Mouse (Mus musculus) midbrain, postnatal 0 days (tissue): ENCODE measurements at regions not wholly inside any gene's neighbourhood (a gene's known extent, or its start where the extent isn't known, plus 50 kb on each side); places are given as distances from the start of the nearest gene placed in this dataset.

Experiments
- ATAC-seq: fragments of 200-750 bp; cut with Nextera tagmentation; 2 replicates; pipeline ENCODE4 v1.8.0; 2017; ENCODE audit warnings: moderate number of reproducible peaks, mild to moderate bottlenecking, moderate TSS enrichment, moderate library complexity; ENCODE audit not compliant: low FRiP score
- DNase-seq: peaks from one replicate; pipeline ENCODE4 v3.0.0-alpha.2; 2015; ENCODE audit warnings: low spot score
- H3K27ac ChIP-seq: fragments of 300-500 bp; sonication (generic); 2 replicates; pipeline ENCODE4 v1.5.1; 2014; ENCODE audit warnings: low read depth, mild to moderate bottlenecking, low read length, mixed read lengths
- H3K27me3 ChIP-seq: fragments of 300-500 bp; sonication (generic); 2 replicates; pipeline ENCODE4 v1.6.1; 2014; ENCODE audit warnings: low read length, control low read depth, mixed read lengths; ENCODE audit not compliant: insufficient read depth
- H3K36me3 ChIP-seq: fragments of 300-500 bp; sonication (generic); 2 replicates; pipeline ENCODE4 v1.6.1; 2014; ENCODE audit warnings: low read length, control low read depth, mixed read lengths; ENCODE audit not compliant: insufficient read depth
- H3K4me1 ChIP-seq: fragments of 300-500 bp; sonication (generic); 2 replicates; pipeline ENCODE4 v1.6.1; 2014; ENCODE audit warnings: mild to moderate bottlenecking, control low read depth, antibody characterized with exemption, low read length, mixed read lengths; ENCODE audit not compliant: insufficient read depth
- H3K4me2 ChIP-seq: fragments of 300-500 bp; sonication (generic); 2 replicates; pipeline ENCODE4 v1.6.1; 2014; ENCODE audit warnings: low read depth, mild to moderate bottlenecking, low read length, mixed read lengths; ENCODE audit not compliant: poor library complexity, severe bottlenecking
- H3K4me3 ChIP-seq: fragments of 300-500 bp; sonication (generic); 2 replicates; pipeline ENCODE4 v1.5.1; 2014; ENCODE audit warnings: low read depth, mild to moderate bottlenecking, low read length, moderate library complexity
- H3K9ac ChIP-seq: fragments of 300-500 bp; sonication (generic); replicated peaks from 2 replicates; pipeline ENCODE4 v1.6.1; 2014; ENCODE audit warnings: mild to moderate bottlenecking, low read length, moderate library complexity, mixed read lengths; ENCODE audit not compliant: poor library complexity, severe bottlenecking
- H3K9me3 ChIP-seq: fragments of 300-500 bp; sonication (generic); 2 replicates; pipeline ENCODE4 v1.6.1; 2016; ENCODE audit warnings: low read length, control low read depth
- CTCF ChIP-seq: IDR thresholded peaks from 2 replicates; pipeline ENCODE4 v1.5.1; 2016; ENCODE audit warnings: antibody characterized with exemption, mild to moderate bottlenecking
- WGBS: fragments of 180-500 bp; shearing (Covaris S2); extraction: QIAGEN DNeasy Blood & Tissue Kit; methylation state at CpG from one replicate; pipeline ENCODE4 v1.1.7; 2014; 5-methylcytosine and 5-hydroxymethylcytosine counted together

- H3K9ac ChIP-seq: no peak overlapping the region
- no peak overlapping the region for H3K4me2 ChIP-seq
- DNase-seq (no peak), ATAC-seq (no peak)
- H3K4me3 ChIP-seq: no peak overlapping the region
- H3K27ac ChIP-seq: no peak overlapping the region
- WGBS: 94% methylated on average over 5 of the region's 5 CpGs
- H3K4me1 ChIP-seq: no peaks in the 10 kb centered on the region
- TF ChIP-seq CTCF: no peak
- no peaks in the 10 kb centered on the region for H3K27me3 ChIP-seq
- H3K36me3 ChIP-seq: 0 out of 2 replicates have a peak, but pooled peaks cover 7% of the 10 kb centered on the region
- no peaks in the 10 kb centered on the region for H3K9me3 ChIP-seq
Observed at GRCm38 (mm10) chr5:72245382-72245781, 77.4 kb upstream of the Commd8 start.

DNA sequence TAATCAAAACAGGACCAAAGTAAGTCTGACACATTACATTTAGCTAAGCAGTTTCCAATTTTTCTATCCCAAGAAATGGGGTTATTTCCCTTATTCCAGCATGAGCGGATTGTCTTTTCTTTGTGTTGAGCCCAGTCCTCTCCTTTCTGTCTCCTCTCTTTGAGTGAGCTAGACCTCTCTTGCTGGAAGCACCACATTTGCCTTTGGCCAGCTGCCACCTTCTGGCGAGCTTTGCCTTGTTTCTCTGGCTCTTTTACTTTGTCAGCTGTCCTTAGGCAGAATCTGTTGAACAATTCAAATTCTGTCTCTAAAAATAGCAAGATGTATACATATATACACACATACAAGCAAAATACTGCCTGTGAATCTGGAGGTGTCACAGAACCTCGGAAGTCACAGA is 76.1 kb upstream of the Commd8 start:
- Histone ChIP-seq H3K4me1 (no peaks in the 10 kb centered on the region), H3K27me3 (no peaks in the 10 kb centered on the region), H3K9ac (no peak overlapping the region), H3K27ac (no peak overlapping the region), H3K4me2 (no peak overlapping the region), H3K36me3 (0 out of 2 replicates have a peak, but pooled peaks cover 7% of the 10 kb centered on the region), H3K9me3 (no peaks in the 10 kb centered on the region), H3K4me3 (no peak overlapping the region)
- TF ChIP-seq CTCF: peak; percentile 44
- WGBS: 69% methylated on average over 3 of the region's 3 CpGs
- ATAC-seq: no peak
- peak; percentile 61 for DNase-seq

DNA sequence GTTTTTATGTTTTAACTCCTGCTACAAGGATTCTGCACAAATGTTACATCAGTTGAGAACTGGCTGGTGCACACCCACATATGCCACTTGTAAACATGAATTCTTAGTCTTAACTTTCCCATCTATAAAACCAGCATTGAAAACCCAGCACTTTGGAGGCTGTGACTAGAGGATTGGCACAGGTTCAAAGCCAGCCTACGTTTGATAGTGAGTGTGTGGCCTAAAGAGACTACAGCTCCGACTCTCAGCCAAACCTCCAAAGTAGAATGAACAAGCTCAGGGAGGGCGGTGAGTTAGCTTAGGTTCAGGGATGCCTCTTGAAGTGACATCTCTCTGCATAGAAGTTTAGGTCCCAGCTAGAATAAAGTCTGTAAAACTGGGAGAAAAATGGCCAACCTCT is 75.0 kb upstream of the Commd8 start:
- no peak for TF ChIP-seq CTCF
- WGBS: 78% methylated on average over 3 of the region's 3 CpGs
- no peaks in the 10 kb centered on the region for H3K4me1 ChIP-seq
- ATAC-seq: no peak
- H3K4me2 ChIP-seq: no peak overlapping the region
- H3K4me3 ChIP-seq: no peak overlapping the region
- no peak overlapping the region for H3K9ac ChIP-seq
- H3K27me3 ChIP-seq: no peaks in the 10 kb centered on the region
- 0 out of 2 replicates have a peak, but pooled peaks cover 7% of the 10 kb centered on the region for H3K36me3 ChIP-seq
- DNase-seq: no peak
- no peaks in the 10 kb centered on the region for H3K9me3 ChIP-seq
- no peak overlapping the region for H3K27ac ChIP-seq

GRCm38 (mm10) chr5:72241451-72241850 is 73.5 kb upstream of the Commd8 start:
- TF ChIP-seq CTCF: no peak
- no peak overlapping the region for H3K27ac ChIP-seq
- H3K27me3 ChIP-seq: no peaks in the 10 kb centered on the region
- H3K9me3 ChIP-seq: no peaks in the 10 kb centered on the region
- H3K4me3 ChIP-seq: no peak overlapping the region
- H3K4me2 ChIP-seq: no peak overlapping the region
- H3K9ac ChIP-seq: no peak overlapping the region
- no peak for ATAC-seq
- no peak for DNase-seq
- 86% methylated on average over 3 of the region's 3 CpGs for WGBS
- H3K36me3 ChIP-seq: no peaks in the 10 kb centered on the region
- H3K4me1 ChIP-seq: no peaks in the 10 kb centered on the region

DNA sequence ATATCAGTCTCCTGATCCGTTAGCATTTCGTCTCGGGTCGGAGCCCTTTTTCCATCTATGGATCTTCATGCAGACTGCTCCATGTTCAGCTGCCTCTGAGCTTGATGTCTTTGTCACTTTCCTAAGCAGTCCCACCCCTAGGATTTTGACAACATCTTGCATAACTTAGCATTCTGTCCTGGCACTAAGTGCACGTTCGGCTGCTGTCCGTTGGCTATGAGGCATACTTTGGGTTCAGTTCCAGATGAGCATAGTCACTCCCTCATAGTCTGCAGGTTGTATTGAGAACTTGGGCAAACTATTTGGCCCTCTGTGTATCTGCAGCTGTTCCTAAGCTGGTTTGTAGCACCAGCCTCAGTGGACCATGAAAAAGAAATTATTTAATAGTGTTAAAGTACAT is 72.3 kb upstream of the Commd8 start:
- 89% methylated on average over 7 of the region's 7 CpGs for WGBS
- no peak for ATAC-seq

GRCm38 (mm10) chr5:72227002-72227401 is 59.0 kb upstream of the Commd8 start:
- Histone ChIP-seq H3K9me3 (no peaks in the 10 kb centered on the region), H3K4me2 (no peak overlapping the region), H3K27ac (no peak overlapping the region), H3K36me3 (no peaks in the 10 kb centered on the region), H3K9ac (no peak overlapping the region), H3K4me1 (no peaks in the 10 kb centered on the region), H3K27me3 (no peaks in the 10 kb centered on the region), H3K4me3 (no peak overlapping the region)
- no peak for TF ChIP-seq CTCF
- 94% methylated on average over 5 of the region's 5 CpGs for WGBS
- ATAC-seq (no peak), DNase-seq (no peak)

More for the DNA sequence above, 72.3 kb upstream of the Commd8 start:
- no peak for DNase-seq
- no peaks in the 10 kb centered on the region for H3K27me3 ChIP-seq
- no peak overlapping the region for H3K4me3 ChIP-seq
- H3K4me1 ChIP-seq: no peaks in the 10 kb centered on the region
- H3K27ac ChIP-seq: no peak overlapping the region
- TF ChIP-seq CTCF: no peak
- no peaks in the 10 kb centered on the region for H3K9me3 ChIP-seq
- no peaks in the 10 kb centered on the region for H3K36me3 ChIP-seq
- no peak overlapping the region for H3K9ac ChIP-seq
- H3K4me2 ChIP-seq: no peak overlapping the region
